Mouse (Mus musculus) kidney, adult 9 months (tissue): ENCODE data around the gene Usp34.
"Not testable (repeated sequence)": the region's sequence is repeated elsewhere in the genome, so short reads cannot be mapped to it uniquely, and the experiment has no call there.

Experiments used
- DNase-seq: peaks from one replicate; pipeline ENCODE4 v3.0.0; 2022

The Usp34 gene

DNA sequence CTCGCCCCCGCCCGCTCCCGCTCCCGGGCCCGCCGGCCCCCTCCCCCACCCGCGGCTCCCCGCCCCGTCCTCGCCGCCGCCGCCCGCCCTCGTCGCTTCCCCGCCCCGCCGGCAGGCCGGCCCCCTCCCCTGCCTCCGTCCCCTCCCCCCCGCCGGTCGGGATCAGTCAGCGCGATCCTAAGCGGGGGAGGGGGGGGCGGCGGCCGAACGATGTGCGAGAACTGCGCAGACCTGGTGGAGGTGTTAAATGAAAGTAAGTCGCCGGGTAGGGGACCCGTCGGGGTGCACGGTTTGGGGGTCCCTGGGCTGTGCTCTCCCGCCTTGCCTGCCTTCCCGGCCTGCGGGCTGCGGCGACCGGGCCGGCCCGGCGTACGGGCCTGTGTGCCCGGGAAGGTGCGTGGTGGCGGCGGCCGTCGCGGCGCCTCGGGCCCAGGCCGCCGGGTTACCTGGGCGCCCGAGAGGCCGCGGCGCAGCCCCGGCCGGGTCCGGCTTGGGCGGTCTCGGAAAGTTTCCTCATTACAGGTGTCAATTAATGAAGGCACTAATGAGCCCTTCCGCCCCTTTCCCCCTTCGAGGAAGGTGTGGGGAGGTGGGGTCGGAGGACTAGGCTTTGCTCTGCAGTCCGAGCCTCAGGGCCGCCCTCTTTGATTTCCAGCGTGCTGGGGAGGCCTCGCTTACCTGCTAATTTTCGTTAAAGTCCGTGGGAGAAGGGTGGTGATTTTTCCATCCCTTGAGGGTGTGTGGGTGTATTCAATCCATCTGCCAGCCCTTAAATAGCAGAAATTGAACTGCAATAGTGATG, at the start of gene Usp34:
Usp34 (plus strand) TSS at position 132 of the 802 bp plus-strand sequence.
- peak; percentile 72 for DNase-seq

DNA sequence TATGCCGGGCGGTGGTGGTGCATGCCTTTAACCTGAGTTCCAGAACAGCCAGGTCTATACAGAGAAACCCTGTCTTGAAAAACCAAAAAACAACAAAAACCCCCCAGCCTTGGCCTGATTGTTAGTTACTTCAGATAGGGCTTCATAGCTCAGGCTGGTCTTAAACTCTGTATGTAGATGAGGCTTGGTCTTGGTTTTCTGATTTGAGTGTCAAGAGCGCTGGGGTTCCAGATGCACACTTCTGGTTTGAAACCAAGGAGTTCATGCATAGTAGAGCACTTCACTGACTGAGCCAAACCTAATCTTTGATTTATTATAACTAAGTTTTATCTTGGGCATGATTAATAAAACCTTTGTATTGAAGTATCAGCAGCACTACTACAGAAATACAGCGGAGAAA, 47.6 kb upstream of the Usp34 start:
- DNase-seq: no peak

- no peak for DNase-seq
Observed at GRCm38 (mm10) chr11:23259481-23259880, 47.2 kb upstream of the Usp34 start.

DNA sequence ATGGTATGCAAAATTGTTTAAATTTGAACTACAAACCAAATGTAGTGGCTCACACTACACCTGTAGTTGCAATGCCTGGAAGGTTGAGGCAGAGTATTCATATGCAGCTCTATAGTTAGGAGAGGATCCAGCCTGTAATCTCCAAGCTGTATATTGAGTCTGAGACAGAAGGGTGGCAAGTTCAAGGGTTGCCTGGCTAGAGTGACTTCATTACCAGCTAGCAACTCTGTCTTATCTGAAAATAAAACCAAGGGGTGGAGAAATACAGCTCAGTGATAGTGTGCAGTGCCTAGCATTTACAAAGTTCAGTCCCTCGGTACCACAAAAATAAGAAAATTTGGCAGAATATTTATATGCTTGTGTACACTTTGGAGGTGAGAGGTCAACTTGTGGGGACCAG, 46.5 kb upstream of the Usp34 start:
- no peak for DNase-seq

DNA sequence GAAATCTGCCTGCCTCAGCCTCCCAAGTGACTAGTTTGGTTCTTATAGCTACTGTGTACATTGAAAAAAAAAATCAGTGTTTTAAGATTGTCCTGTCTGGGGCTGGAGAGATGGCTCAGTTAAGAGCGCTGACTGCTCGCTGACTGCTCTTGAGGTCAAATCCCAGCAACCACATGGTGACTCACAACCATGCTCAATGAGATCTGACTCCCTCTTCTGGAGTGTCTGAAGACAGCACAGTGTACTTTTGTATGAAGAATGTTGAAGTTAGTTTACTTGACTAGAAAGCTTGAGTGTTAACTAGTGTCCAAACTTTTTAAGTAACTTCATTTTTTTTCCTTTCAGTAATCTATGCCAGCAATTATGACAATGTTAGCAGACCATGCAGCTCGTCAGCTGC, 45.2 kb upstream of the Usp34 start:
- peak; percentile 30 for DNase-seq

DNA sequence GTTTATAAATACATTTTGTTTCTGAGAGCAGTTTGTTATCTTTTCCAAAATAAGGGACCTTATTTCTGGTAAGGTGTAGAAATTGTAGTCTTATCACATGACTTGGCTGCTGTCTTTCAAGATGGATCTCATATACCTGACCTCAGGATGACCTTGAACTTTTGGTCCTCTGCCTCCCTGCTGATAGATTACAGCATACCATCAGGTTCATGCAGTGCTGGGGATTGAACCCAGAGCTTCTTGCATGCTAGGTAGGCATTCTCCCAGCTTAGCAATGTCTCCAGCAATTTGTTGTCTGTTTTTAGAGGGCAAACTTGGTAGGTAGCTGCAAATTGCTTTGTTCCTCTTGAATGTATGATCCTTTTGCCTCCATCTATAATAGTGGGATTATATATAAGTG, 41.7 kb upstream of the Usp34 start:
- no peak for DNase-seq

GRCm38 (mm10) chr11:23271770-23272724, 34.6 kb upstream of the Usp34 start:
- peak; percentile 57 for DNase-seq

DNA sequence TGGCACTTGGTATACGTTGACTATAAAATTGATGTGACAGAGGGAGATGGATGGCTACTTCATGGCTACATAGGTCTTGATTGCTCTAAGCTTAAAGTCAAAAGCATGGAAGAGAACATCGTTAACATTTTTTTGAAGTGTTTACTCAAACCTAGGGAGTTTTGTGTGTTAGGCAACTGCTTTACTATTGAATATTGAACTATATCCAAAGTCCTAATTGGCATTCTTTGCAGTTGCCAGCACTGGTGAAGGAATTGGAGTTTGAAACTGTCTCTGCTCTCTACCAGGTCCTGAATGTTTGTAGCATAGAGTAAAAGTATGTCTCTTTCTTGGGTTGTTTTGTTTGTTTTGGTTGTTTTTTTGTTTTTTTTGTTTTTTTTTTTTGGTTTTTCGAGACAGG, 30.9 kb upstream of the Usp34 start:
- DNase-seq: no peak

- no peak for DNase-seq
Observed at GRCm38 (mm10) chr11:23284469-23284868, 22.2 kb upstream of the Usp34 start.

DNA sequence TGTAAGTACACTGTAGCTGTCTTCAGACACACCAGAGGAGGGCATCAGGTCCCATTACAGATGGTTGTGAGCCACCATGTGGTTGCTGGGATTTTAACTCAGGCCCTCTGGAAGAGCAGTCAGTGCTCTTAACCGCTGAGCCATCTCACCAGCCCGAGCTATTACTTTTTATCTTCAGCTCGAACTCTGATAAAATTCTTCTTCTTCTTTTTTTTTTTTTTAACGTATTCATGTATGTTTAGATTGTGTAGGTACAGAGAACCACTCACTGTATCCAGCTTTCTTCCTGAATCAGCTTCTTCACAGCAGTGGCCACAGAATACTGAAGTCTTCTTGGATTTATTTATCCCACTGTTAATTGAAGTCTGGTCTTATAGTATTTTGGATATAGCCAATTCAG, 17.8 kb upstream of the Usp34 start:
- DNase-seq: not testable (repeated sequence)

DNA sequence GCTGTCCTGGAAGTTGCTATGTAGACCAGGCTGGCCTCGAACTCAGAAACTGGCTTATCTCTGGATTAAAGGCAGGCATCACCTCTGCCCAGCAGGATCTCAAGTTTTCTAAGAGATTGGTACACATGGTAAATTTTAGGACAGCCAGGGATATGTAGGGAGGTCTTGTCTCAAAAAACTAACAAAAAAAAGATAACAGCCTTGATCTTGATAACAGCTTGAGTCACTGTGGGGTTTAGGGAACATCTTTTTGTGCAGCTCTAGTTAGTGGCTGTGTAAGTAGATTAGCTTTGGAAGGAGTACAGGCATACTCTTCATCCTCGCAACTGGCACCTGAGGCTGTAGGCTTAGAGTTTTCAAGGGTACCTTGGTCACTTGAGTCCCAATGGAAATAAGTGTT, 9.3 kb upstream of the Usp34 start:
- DNase-seq: no peak

DNA sequence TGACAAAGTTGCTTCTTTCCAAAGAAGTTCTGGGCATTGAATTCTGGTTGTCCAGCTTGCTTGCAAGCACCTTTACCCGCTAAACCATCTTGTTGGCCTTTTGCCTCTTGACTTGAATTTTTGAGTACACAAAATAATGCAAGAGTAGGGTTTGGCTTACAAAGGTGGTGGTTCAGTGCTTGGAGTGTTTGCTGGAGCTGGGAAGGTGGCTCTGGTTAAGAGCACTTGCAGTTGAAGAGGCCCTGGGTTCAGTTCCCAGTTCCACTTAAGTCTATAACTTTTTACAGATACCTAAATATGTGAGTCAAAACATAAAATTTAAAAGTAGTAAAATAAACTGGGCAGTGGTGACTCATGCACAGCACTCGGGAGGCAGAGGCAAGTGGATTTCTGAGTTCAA, 8.4 kb upstream of the Usp34 start:
- DNase-seq: no peak

- no peak for DNase-seq
Observed at GRCm38 (mm10) chr11:23299910-23300309, 6.8 kb upstream of the Usp34 start.

GRCm38 (mm10) chr11:23303126-23303525, 3.6 kb upstream of the Usp34 start:
- DNase-seq: peak; percentile 65

- not testable (repeated sequence) for DNase-seq
Observed at GRCm38 (mm10) chr11:23305101-23305672, 1.5 kb upstream of the Usp34 start.

DNA sequence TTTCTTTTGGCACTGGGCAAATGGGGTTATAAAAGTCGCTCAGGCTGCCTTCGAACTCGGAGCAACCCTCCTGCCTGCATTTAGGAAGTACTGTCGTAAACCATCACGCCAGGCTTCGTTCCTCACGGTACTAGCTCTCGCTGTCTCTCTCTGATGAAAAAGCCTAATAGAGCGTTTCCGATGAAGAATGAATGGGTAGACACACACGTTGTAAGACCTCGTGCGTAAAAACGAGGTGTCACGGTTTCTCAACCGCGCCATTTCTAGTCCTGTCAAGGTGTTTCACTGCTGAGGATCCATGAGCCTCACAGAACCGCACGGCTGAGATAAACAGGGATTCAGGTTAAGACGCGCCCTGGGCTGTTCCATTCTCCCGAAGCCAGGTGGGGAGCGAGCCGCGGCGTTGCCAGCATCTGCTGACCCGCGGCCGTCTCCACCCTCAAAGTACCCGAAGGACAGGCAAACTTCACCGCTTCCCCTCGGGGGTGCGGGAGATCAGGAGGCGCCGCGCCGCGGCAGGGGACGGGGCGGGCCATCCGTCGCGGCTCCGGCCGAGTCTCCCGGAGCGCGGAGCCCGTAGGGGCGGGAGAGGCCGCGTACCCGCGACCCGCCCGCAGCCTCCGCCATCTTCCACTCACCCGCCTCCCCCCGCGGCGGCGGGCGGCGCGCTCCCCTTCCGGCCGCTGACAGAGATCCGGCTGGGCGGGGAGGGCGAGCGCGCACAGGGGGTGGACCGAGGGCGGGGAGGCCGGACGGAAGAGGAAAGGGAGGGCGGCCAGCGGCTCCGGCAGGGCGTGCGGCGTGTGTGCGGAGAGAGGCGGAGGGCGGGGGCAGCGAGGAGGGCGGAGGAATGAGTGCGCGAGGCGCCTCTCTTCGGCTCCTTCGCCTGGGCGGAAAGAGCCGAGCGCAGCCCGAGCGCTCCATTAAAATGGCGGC, 754 bp upstream of the Usp34 start:
- DNase-seq: peak; percentile 97

DNA sequence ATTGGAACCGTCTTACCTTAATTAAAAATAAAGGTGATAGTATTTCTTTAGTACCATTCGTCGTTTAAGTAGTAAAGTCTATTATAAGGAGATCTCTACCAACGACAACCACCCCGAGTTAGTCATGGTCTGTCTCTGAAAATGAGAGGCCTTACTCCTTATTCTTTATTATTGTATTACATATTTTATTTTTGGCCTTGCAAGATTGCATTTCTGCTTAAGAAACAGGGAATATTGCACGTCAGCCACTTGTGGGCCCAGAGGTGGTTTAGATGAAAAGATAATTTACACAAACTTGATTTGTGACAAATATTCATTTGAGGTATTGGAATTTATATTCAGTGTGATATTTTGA, 848 bp downstream of the Usp34 start:
- DNase-seq: no peak

DNA sequence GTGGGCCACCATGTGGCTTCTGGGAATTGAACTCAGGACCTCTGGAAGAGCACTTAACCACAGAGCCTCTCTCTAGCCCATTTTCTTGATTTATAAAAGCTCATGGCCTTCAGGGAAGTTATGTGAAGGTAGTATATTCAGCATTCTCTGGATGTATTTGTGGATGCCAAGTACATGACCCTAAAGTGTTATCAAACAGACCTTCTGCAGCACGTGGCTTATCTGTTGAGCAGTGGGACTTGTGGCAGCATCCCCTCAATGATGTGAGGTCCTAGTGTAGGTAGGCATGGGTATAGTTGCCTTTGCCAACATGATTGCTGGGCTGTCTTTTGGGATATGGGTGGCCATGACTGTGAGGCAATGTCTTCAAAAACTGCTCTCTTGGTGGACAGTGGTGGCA, 6.8 kb downstream of the Usp34 start:
- DNase-seq: no peak

GRCm38 (mm10) chr11:23329413-23329812, 22.7 kb downstream of the Usp34 start:
- DNase-seq: no peak

GRCm38 (mm10) chr11:23332136-23332535, 25.4 kb downstream of the Usp34 start:
- DNase-seq: no peak

GRCm38 (mm10) chr11:23335160-23335559, 28.5 kb downstream of the Usp34 start:
- no peak for DNase-seq

GRCm38 (mm10) chr11:23357226-23357625, 50.5 kb downstream of the Usp34 start:
- peak; percentile 6 for DNase-seq
